Mouse (Mus musculus) cerebellum, adult 2 months (tissue): ENCODE data around the gene Dlg3.

Experiments used
- CTCF ChIP-seq: fragments of 200-500 bp; IDR thresholded peaks from 2 replicates; pipeline ENCODE4 v1.5.1; 2011; ENCODE audit warnings: low read depth, mild to moderate bottlenecking, control low read depth, low read length, moderate library complexity, borderline replicate concordance; ENCODE audit not compliant: insufficient read depth
- POLR2A ChIP-seq: fragments of 200-500 bp; IDR thresholded peaks from 2 replicates; pipeline ENCODE4 v1.6.1; 2011; ENCODE audit warnings: low read length, control low read depth, borderline replicate concordance; ENCODE audit not compliant: insufficient read depth

- TF ChIP-seq POLR2A (no peak), CTCF (no peak)
These were observed 10.2 kb downstream of the Dlg3 start for GRCm38 (mm10) chrX:100777655-100778234.
